Mouse (Mus musculus): ENCODE results near the gene Serpina6. TPM values are rescaled to one million over a fixed set of nuclear protein-coding genes. Genes with fewer than 3 reads are reported as not detected.
A peak's percentile ranks its signal among the peaks of the same experiment; 100 is the strongest.

Gene Serpina6
- total and polyA plus RNA-seq, 3 experiments = not detected

GRCm38 (mm10) chr12:103646314-103646713 lies 10.7 kb downstream of the Serpina6 start:
- Histone ChIP-seq H3K27me3 (ENCODE audit: control insufficient read depth in 1 of 2, insufficient read depth in 2 of 2, low read length in 2 of 2) (no peaks in the 10 kb centered on the region), H3K4me1 (ENCODE audit: control insufficient read depth in 1 of 2, insufficient read depth in 2 of 2, low read length in 2 of 2) (peaks cover 6 to 13% of the 10 kb centered on the region in 2 experiments; a peak in 3 of 4 replicates), H3K9me3 (replicated peaks; ENCODE audit: insufficient read depth, low read length) (no peaks in the 10 kb centered on the region), H3K36me3 (ENCODE audit: control insufficient read depth in 1 of 2, insufficient read depth in 2 of 2, low read length in 2 of 2) (peaks cover 0 to 2% of the 10 kb centered on the region in 2 experiments; a peak in 1 of 4 replicates), H3K27ac (ENCODE audit: control insufficient read depth, low read depth, low read length) (no peak overlapping the region), H3K4me3 (ENCODE audit: control insufficient read depth in 1 of 2, insufficient read depth in 1 of 2, low read depth in 2 of 2, low read length in 2 of 2) (no peak overlapping the region), H3K79me2 (ENCODE audit: control insufficient read depth, insufficient read depth, low read length, poor library complexity) (no peaks in the 10 kb centered on the region), H3K9ac (ENCODE audit: control insufficient read depth, low read depth, low read length, poor library complexity, severe bottlenecking) (no peak overlapping the region)
- peak; percentile 41; the same call in 1 of the 2 replicates for TF ChIP-seq MXI1 (IDR thresholded peaks at IDR 0.05; ENCODE audit: low read depth, low read length)
- 0 out of 2 replicates have a peak, but pooled peaks have one; percentile 30 for TF ChIP-seq RCOR1 (IDR thresholded peaks at IDR 0.05; ENCODE audit: low read depth, low read length)
- TF ChIP-seq SIN3A (IDR thresholded peaks at IDR 0.05; ENCODE audit: low read length) = 0 out of 2 replicates have a peak, but pooled peaks have one; percentile 21
- no peak for TF ChIP-seq NRF1 (IDR thresholded peaks at IDR 0.05; ENCODE audit: insufficient read depth, low read depth, low read length, poor library complexity, severe bottlenecking)
- peak; percentile 32; the same call in 1 of the 2 replicates for TF ChIP-seq MAX (IDR thresholded peaks at IDR 0.05; ENCODE audit: low read length)
- peak; percentile 74 for TF ChIP-seq GATA1 (IDR thresholded peaks at IDR 0.05; ENCODE audit: low read depth, low read length)
- TF ChIP-seq USF1 (IDR thresholded peaks at IDR 0.05; ENCODE audit: low read depth, low read length) = peak; percentile 84
- TF ChIP-seq TCF12 (IDR thresholded peaks at IDR 0.05; ENCODE audit: low read depth, low read length) = peak; percentile 71
- TF ChIP-seq ETS1 (IDR thresholded peaks at IDR 0.05; ENCODE audit: low read depth, low read length) = peak; percentile 73
- no peak for TF ChIP-seq MAZ (IDR thresholded peaks at IDR 0.05; ENCODE audit: low read depth, low read length)
- TF ChIP-seq EP300 (IDR thresholded peaks at IDR 0.05; ENCODE audit: low read depth in 1 of 2, low read length in 2 of 2) = peak; percentile 56 to 58
- 0 out of 4 replicates have a peak, but pooled peaks of 1 of the 2 experiments have one; percentile 49 for TF ChIP-seq USF2 (IDR thresholded peaks at IDR 0.05; ENCODE audit: borderline replicate concordance in 1 of 2, insufficient read depth in 1 of 2, low read depth in 1 of 2, low read length in 2 of 2)
- no peak for TF ChIP-seq BHLHE40 (IDR thresholded peaks at IDR 0.05; ENCODE audit: borderline replicate concordance, low read depth, low read length)
- TF ChIP-seq SMC3 (IDR thresholded peaks at IDR 0.05; ENCODE audit: low read depth, low read length) = no peak
- DNase-seq (ENCODE audit: low read depth, low spot score) = peak; percentile 47

- H3K9me3 ChIP-seq (replicated peaks; ENCODE audit: insufficient read depth, low read length) = no peaks in the 10 kb centered on the region
- H3K79me2 ChIP-seq (ENCODE audit: control insufficient read depth, insufficient read depth, low read length, poor library complexity) = no peaks in the 10 kb centered on the region
- no peak for DNase-seq (ENCODE audit: low read depth, low spot score)
- H3K27me3 ChIP-seq (ENCODE audit: control insufficient read depth in 1 of 2, insufficient read depth in 2 of 2, low read length in 2 of 2) = no peaks in the 10 kb centered on the region
- no peak overlapping the region for H3K4me3 ChIP-seq (ENCODE audit: control insufficient read depth in 1 of 2, insufficient read depth in 1 of 2, low read depth in 2 of 2, low read length in 2 of 2)
- H3K36me3 ChIP-seq (ENCODE audit: control insufficient read depth in 1 of 2, insufficient read depth in 2 of 2, low read length in 2 of 2) = peaks cover 0 to 2% of the 10 kb centered on the region in 2 experiments; a peak in 1 of 4 replicates
- no peak for TF ChIP-seq CHD1 (IDR thresholded peaks at IDR 0.05; ENCODE audit: low read depth, low read length)
- TF ChIP-seq SIN3A (IDR thresholded peaks at IDR 0.05; ENCODE audit: low read length) = no peak
- no peak for TF ChIP-seq ELF1 (IDR thresholded peaks at IDR 0.05; ENCODE audit: low read depth, low read length)
- no peak for TF ChIP-seq USF2 (IDR thresholded peaks at IDR 0.05; ENCODE audit: borderline replicate concordance in 1 of 2, insufficient read depth in 1 of 2, low read depth in 1 of 2, low read length in 2 of 2)
- no peak for TF ChIP-seq ZMIZ1 (IDR thresholded peaks at IDR 0.05; ENCODE audit: low read depth, low read length)
- no peak for TF ChIP-seq MAFK (IDR thresholded peaks at IDR 0.05; ENCODE audit: borderline replicate concordance, low read depth, low read length)
- no peak for TF ChIP-seq ETS1 (IDR thresholded peaks at IDR 0.05; ENCODE audit: low read depth, low read length)
- TF ChIP-seq MXI1 (IDR thresholded peaks at IDR 0.05; ENCODE audit: low read depth, low read length) = no peak
- TF ChIP-seq TAL1 (IDR thresholded peaks at IDR 0.05; ENCODE audit: low read length) = no peak
- TF ChIP-seq GABPA (IDR thresholded peaks at IDR 0.05; ENCODE audit: low read depth, low read length) = no peak
- TF ChIP-seq MAX (IDR thresholded peaks at IDR 0.05; ENCODE audit: low read length) = no peak
- no peak for TF ChIP-seq MEF2A (IDR thresholded peaks at IDR 0.05; ENCODE audit: extremely low read depth, insufficient replicate concordance, low read depth, low read length, poor library complexity, severe bottlenecking)
- TF ChIP-seq ZKSCAN1 (IDR thresholded peaks at IDR 0.05; ENCODE audit: low read depth, low read length) = no peak
- no peak for TF ChIP-seq ZNF384 (IDR thresholded peaks at IDR 0.05; ENCODE audit: low read depth, low read length)
- TF ChIP-seq NELFE (IDR thresholded peaks at IDR 0.05; ENCODE audit: low read depth, low read length) = no peak
- TF ChIP-seq RAD21 (IDR thresholded peaks at IDR 0.05; ENCODE audit: low read depth, low read length) = no peak
- TF ChIP-seq HCFC1 (IDR thresholded peaks at IDR 0.05; ENCODE audit: low read depth, low read length) = no peak
- no peak for TF ChIP-seq MAZ (IDR thresholded peaks at IDR 0.05; ENCODE audit: low read depth, low read length)
- no peak for TF ChIP-seq NRF1 (IDR thresholded peaks at IDR 0.05; ENCODE audit: insufficient read depth, low read depth, low read length, poor library complexity, severe bottlenecking)
- no peak overlapping the region for H3K9ac ChIP-seq (ENCODE audit: control insufficient read depth, low read depth, low read length, poor library complexity, severe bottlenecking)
- H3K4me1 ChIP-seq (ENCODE audit: control insufficient read depth in 1 of 2, insufficient read depth in 2 of 2, low read length in 2 of 2) = peaks cover 6 to 13% of the 10 kb centered on the region in 2 experiments; a peak in 3 of 4 replicates
- no peak overlapping the region for H3K27ac ChIP-seq (ENCODE audit: control insufficient read depth, low read depth, low read length)
Measured at GRCm38 (mm10) chr12:103644601-103645000, 12.4 kb downstream of the Serpina6 start.
